7 mouse cellular contexts compared by ENCODE assay signal in genomic region chr7:16310020-16310520, GRCm38 (mm10). TPM values are rescaled to one million over a fixed set of nuclear protein-coding genes. Genes with fewer than 3 reads are reported as not detected.
DNase-seq lines count a peak whose midpoint lies in the region; ATAC-seq and TF ChIP-seq lines count a peak whose summit lies in the region.

No protein-coding gene starts in this region.

- H3K9ac ChIP-seq in hindbrain, embryonic 16.5 days (ENCODE audit: low read depth, low read length), result peak overlapping the region; percentile 92

- peak; percentile 79 for TF ChIP-seq CTCF in gastrocnemius, adult 2 months (IDR thresholded peaks at IDR 0.05)

- H3K4me2 ChIP-seq in hindbrain, embryonic 16.5 days (ENCODE audit: low read length), result peak overlapping the region; percentile 93

- under 1% methylated on average over 50 of the region's 56 CpGs for WGBS in hindbrain, embryonic 16.5 days

- peak overlapping the region; percentile 84 for H3K4me3 ChIP-seq in gastrocnemius, adult 2 months
- H3K4me3 ChIP-seq in hindbrain, embryonic 16.5 days (ENCODE audit: low read length), result peak overlapping the region; percentile 71

- DNase-seq in adrenal gland, adult (ENCODE audit: inconsistent age in 2 of 2, low spot score in 1 of 2), result peak; percentile 88 to 96
- peak; percentile 67 to 75 for DNase-seq in cerebellum, postnatal 4 days (ENCODE audit: low spot score in 2 of 2)
- DNase-seq in gastrocnemius, adult 2 months, result peak; percentile 93
- DNase-seq in left cerebral cortex, postnatal 14 days (ENCODE audit: low spot score in 2 of 2), result peak; percentile 76 to 79
- DNase-seq in right cerebral cortex, postnatal 25 days, result peak; percentile 76

- H3K4me1 ChIP-seq in hindbrain, embryonic 16.5 days (ENCODE audit: control insufficient read depth, insufficient read depth, low read depth, low read length), result peaks cover 38% of the 10 kb centered on the region

- ATAC-seq in hindbrain, embryonic 16.5 days, result peak; percentile 4
- ATAC-seq in megakaryocyte progenitor cell, adult 5-6 weeks (replicated peaks; ENCODE audit: poor library complexity), result peak; percentile 38

- H3K27me3 ChIP-seq in hindbrain, embryonic 16.5 days (replicated peaks; ENCODE audit: control insufficient read depth, insufficient read depth, low read length), result no peaks in the 10 kb centered on the region

- intact Hi-C loops in gastrocnemius, adult 2 months (cut with DNase I), result no loop called here
- intact Hi-C loops in left cerebral cortex, postnatal 14 days (cut with DNase I), result no loop called here

- no peaks in the 10 kb centered on the region for H3K9me3 ChIP-seq in hindbrain, embryonic 16.5 days (ENCODE audit: control insufficient read depth, low read length)

- no peaks in the 10 kb centered on the region for H3K36me3 ChIP-seq in hindbrain, embryonic 16.5 days (ENCODE audit: control insufficient read depth, insufficient read depth, low read length)

- H3K27ac ChIP-seq in gastrocnemius, adult 2 months, result peak overlapping the region; percentile 95
- peak overlapping the region; percentile 76 for H3K27ac ChIP-seq in hindbrain, embryonic 16.5 days (ENCODE audit: low read depth, low read length)

RNA-seq across cellular contexts. Expression of gene Bbc3, which starts 1.9 kb away (rescaled TPM):
- total RNA-seq in gastrocnemius, adult 2 months (2021), result 1 to 10 TPM; 1.4 to 2.9 TPM
- polyA plus RNA-seq in hindbrain, embryonic 16.5 days (2015; fragmentation: Nextera tagmentation; extraction: Ambion mirVana), result 31.3 and 32.7 TPM in 2 replicates
- total RNA-seq in left cerebral cortex, postnatal 14 days (2021), result 10 to 100 TPM; 22.3 to 23.0 TPM
- 0.25 and 1.8 TPM in 2 replicates for total RNA-seq in megakaryocyte progenitor cell, adult 5-6 weeks (2015)
- total RNA-seq in megakaryocyte progenitor cell, adult 5-6 weeks (2017), result 0.84 and 1.2 TPM in 2 replicates

RNA-seq across cellular contexts. Expression of gene Ccdc9, which starts 23.5 kb away (rescaled TPM):
- total RNA-seq in gastrocnemius, adult 2 months (2021), result 10 to 100 TPM; 41.0 to 42.1 TPM
- polyA plus RNA-seq in hindbrain, embryonic 16.5 days (2015; fragmentation: Nextera tagmentation; extraction: Ambion mirVana), result 26.1 TPM in 2 replicates
- 10 to 100 TPM; 85.2 to 87.3 TPM for total RNA-seq in left cerebral cortex, postnatal 14 days (2021)
- total RNA-seq in megakaryocyte progenitor cell, adult 5-6 weeks (2015), result 17.3 and 19.8 TPM in 2 replicates
- 87.9 and 99.6 TPM in 2 replicates for total RNA-seq in megakaryocyte progenitor cell, adult 5-6 weeks (2017)

RNA-seq across cellular contexts. Expression of gene Inafm1, which starts 36.7 kb away (rescaled TPM):
- total RNA-seq in gastrocnemius, adult 2 months (2021), result 10 to 100 TPM; 15.7 to 15.8 TPM
- polyA plus RNA-seq in hindbrain, embryonic 16.5 days (2015; fragmentation: Nextera tagmentation; extraction: Ambion mirVana), result 55.5 and 62.4 TPM in 2 replicates
- 10 to 100 TPM; 30.3 to 30.8 TPM for total RNA-seq in left cerebral cortex, postnatal 14 days (2021)
- 5.0 and 11.3 TPM in 2 replicates for total RNA-seq in megakaryocyte progenitor cell, adult 5-6 weeks (2015)
- 5.2 and 6.8 TPM in 2 replicates for total RNA-seq in megakaryocyte progenitor cell, adult 5-6 weeks (2017)

RNA-seq across cellular contexts. Expression of gene C5ar1, which starts 50.7 kb away (rescaled TPM):
- 1 to 10 TPM; 1.6 to 2.4 TPM for total RNA-seq in gastrocnemius, adult 2 months (2021)
- polyA plus RNA-seq in hindbrain, embryonic 16.5 days (2015; fragmentation: Nextera tagmentation; extraction: Ambion mirVana), result 2.1 and 2.4 TPM in 2 replicates
- 1 to 10 TPM in 1 of 2 experiments, under 1 TPM in 1; 0.70 to 1.7 TPM for total RNA-seq in left cerebral cortex, postnatal 14 days (2021)
- 2.4 and 4.0 TPM in 2 replicates for total RNA-seq in megakaryocyte progenitor cell, adult 5-6 weeks (2015)
- 0.57 and 1.2 TPM in 2 replicates for total RNA-seq in megakaryocyte progenitor cell, adult 5-6 weeks (2017)

Comparison
In these comparisons a context has a peak if more than half of its experiments do, and no peak if none do; other contexts are left out.
1. Peak in every context shown above with its lines: DNase-seq, ATAC-seq, H3K4me3 ChIP-seq and H3K27ac ChIP-seq.
2. RNA of gene Bbc3, which starts 1.9 kb away (total RNA-seq): 22.3 to 23.0 TPM in left cerebral cortex, postnatal 14 days; 1.4 to 2.9 TPM in gastrocnemius, adult 2 months and 0.25 to 1.8 TPM in megakaryocyte progenitor cell, adult 5-6 weeks; every median in the first group is over 4 times any median in the second.